Mouse (Mus musculus): Measurements from ENCODE around the gene Nmrk1.

Nmrk1 gene

GRCm38 (mm10) chr19:18617504-18617903 lies 14.2 kb upstream of the Nmrk1 start:
- no peak for DNase-seq

GRCm38 (mm10) chr19:18619060-18619459 lies 12.7 kb upstream of the Nmrk1 start:
- no peak for DNase-seq

DNA sequence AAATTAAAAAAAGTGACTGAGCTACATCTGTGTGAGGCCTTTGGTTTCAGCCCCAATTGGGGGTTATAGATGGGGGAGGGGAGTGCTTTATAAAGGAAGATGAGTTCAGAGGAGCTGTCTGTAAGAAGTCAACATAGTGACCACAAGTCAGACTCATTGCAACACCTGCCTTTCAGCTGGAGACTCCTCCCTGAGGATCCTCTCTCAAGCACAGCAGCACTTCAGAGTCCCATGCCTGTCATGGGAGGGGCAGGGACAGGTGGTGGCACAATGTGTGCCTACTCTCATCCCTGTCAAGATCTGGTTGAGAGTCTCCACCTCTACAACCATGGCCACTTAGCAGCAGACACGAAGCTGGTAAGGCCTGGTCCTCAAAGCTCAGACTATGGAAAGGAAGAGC lies 12.1 kb upstream of the Nmrk1 start:
- DNase-seq = no peak

DNA sequence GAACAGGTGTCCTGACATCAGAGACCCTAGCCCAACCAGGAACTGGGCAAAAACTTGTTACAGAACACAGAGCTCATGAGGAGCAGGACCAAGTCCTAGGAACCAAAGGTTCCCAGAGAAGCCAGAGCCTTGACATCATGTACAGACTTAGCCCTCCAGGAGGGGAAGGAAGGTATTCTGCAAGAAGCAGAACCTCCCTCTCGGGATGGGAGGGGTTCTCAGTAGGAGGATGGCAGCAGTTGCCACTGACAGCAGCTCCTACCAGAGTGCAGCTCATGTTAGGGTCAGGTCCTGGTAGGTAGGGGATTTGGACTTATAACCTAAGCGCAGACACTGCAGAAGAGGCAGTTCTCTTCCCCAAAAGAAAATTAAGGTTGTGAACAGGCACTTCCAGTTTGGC lies 7.9 kb upstream of the Nmrk1 start:
- no peak for DNase-seq

DNA sequence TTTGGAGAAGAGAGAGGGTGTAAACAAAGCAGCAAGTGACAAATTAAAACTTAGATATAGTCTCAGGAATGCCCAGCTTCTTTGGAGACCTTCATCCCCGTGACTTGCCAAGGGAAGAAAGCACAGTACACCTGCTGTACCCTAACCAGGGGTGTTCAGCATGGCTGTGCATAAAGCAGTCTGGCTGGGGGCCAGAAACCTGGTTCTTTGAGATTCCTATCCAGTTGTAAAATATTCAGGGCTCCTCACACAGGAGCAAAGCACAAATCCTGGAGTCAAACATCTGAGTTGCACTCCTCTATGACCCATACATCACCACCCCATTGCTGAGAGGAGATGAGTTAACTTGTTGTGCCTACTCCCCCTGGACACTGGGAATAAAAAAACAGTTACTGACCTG lies 2.2 kb upstream of the Nmrk1 start:
- DNase-seq = peak; percentile 18 to 21

GRCm38 (mm10) chr19:18630221-18631119 lies 1.3 kb upstream of the Nmrk1 start:
- no peak for DNase-seq

DNA sequence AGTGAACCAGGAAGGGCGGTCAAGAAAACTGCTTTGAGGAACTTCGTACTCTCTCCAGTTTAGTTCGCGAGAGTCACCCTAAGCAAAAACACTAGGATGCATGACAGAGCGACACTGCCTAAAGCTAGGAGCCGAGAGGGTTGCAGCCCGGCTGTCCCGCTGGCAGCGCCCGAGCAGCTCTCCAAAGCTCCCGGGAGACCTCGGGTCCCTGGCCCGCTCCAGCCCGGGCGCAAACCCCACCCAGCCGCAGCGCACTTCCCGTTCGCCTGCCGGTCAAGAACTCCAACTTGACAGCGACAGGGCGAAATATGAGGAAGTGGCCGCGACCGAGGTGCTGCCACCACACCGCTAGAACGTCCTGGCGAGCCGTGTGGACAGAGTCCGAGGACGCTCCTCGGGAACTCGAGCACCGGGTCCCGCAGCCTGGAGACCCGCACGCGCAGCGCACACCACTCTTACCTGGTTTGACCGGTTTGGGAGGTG lies 548 bp upstream of the Nmrk1 start:
- peak; percentile 52 to 63 for DNase-seq

DNA sequence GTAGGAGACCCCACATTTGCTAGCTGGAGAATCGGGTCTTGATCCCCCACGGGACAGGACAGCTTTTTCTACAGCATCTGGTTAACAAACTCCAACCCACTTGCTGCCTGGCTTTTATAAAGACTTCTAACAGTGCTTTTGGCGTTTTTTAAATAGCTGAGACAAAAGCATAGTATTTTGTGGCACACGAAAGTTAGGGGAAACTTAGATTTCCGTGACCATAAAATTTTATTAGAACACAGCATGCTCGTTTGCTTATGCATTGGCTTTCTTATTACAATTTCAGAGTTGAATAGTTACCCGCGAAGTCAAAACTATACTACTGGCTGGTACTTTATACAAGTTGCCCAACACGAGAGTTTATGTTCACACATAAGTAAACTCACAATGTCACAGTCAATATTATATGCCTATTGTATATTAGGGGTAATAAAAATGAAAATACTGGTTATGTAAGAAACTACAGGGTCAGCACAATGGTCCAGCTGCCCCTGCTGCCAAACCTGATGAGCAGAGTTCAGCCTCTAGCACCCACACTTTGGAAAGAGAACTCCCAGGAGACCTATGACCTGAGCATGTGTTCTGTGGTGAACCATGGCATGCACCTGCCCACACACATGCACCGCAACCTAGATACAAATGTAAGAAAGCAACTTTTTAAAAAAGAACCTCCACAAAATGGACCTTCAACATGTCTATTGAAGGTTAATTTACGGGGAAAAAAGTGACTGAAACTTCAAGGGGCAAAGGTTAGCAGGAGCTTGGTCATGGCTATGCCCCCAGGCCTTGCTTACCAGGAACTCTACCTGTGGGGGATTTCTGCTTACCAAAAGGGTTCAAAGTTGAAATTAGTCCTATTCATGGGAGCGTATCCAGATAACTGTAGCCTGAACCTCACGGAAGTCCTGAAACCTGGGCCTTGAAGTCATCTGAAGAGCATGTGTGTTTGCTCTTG lies 758 bp downstream of the Nmrk1 start:
- no peak for DNase-seq

GRCm38 (mm10) chr19:18637954-18638353 lies 6.2 kb downstream of the Nmrk1 start:
- no peak for DNase-seq

- no peak for DNase-seq
Measured at GRCm38 (mm10) chr19:18638949-18639348, 7.2 kb downstream of the Nmrk1 start.

GRCm38 (mm10) chr19:18639552-18639951 lies 7.8 kb downstream of the Nmrk1 start:
- DNase-seq = peak; percentile 32 to 52

- no peak for DNase-seq
Measured at GRCm38 (mm10) chr19:18641001-18641400, 9.3 kb downstream of the Nmrk1 start.

GRCm38 (mm10) chr19:18643411-18643810 lies 11.7 kb downstream of the Nmrk1 start:
- no peak for DNase-seq

GRCm38 (mm10) chr19:18644084-18644483 lies 12.3 kb downstream of the Nmrk1 start:
- DNase-seq = no peak

DNA sequence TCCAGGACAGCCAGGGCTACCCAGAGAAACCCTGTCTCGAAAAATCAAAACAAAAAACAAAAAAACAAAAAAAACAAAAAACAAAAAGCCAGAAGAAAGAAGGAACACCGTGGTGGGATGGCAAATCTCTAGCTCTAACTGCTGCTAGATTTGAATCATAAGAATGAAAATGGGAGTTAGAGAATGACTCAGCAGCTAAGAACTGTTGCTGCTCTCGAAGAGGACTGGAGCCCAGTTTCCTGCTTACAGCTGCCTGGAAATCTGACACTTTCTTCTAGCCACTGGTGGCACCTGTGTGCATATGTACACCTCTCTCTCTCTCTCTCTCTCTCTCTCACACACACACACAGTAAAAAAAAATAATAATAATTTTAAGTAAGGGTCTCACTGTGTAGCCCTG lies 14.6 kb downstream of the Nmrk1 start:
- no peak for DNase-seq

GRCm38 (mm10) chr19:18646853-18647420 lies 15.2 kb downstream of the Nmrk1 start:
- DNase-seq = no peak

DNA sequence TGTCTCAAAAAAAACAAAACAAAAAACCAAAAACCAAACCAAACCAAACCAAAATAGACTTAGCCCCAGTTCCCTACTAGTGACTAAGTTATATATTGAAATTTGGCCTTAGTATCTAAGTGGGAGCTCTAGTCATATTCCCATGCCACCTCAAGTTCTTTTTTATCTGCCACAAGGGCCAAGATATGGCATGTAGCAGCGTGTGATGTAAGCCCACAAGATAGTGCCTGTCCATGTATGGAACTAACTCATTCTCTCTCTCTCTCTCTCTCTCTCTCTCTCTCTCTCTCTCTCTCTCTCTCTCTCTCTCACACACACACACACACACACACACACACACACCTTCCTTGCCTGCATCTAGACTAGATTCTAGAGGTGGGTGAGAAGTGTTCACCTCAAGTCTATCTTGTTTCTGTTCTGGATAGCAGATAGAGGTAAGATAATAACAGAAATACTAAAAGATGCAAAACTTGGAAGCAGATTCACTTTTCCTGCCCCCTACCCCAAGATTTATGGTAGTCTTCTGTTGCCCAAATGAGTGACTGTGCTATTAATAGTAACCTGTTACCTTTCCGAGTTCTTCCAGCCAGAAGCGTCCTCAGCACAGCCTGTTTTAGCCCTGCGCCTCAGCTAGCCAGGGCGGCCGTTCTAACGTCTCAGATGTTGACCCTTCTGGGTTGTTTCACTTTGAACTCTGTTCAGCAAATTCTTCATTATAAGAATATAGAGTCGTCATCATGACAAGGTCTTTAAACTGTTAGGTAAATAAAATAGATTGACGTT lies 16.2 kb downstream of the Nmrk1 start:
- DNase-seq = no peak

DNA sequence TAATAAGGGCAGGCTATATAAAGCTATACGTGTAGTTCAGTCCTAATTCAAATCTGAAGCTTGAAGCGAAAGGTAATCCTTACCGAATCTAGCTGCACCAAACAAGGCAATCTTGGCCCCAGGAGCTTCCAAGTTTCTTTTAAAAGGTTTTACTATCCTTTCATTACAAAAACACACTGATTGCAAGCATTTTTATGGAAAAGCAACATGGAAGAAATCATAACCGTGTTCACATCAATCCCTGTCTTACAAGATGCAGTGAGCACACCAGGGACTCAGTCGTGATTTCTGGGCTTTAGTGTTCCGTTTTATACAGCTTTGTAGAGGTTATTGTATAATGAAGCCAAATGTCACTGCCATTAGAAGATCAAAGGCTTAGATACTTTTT lies 16.8 kb downstream of the Nmrk1 start:
- DNase-seq = no peak

GRCm38 (mm10) chr19:18649955-18650354 lies 18.2 kb downstream of the Nmrk1 start:
- no peak for DNase-seq

DNA sequence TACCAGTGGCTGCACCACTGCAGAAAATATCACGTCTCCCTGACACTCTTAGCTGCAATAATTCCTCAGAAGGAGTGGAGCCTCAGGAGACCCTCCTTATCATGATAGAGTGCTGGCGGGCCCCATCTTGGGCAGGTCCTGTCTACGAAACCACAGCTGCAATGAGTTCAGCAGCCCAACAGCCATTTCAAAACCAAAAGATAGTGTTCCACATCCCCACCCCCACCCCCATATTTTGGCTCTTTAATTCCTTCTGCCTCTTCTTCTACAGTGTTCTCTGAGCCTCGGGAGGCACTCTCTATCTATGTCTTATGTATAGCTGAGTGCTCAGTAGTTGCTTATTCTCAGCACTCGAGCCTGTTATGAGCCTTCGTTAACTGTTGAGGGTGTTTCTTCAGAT lies 18.7 kb downstream of the Nmrk1 start:
- no peak for DNase-seq

DNA sequence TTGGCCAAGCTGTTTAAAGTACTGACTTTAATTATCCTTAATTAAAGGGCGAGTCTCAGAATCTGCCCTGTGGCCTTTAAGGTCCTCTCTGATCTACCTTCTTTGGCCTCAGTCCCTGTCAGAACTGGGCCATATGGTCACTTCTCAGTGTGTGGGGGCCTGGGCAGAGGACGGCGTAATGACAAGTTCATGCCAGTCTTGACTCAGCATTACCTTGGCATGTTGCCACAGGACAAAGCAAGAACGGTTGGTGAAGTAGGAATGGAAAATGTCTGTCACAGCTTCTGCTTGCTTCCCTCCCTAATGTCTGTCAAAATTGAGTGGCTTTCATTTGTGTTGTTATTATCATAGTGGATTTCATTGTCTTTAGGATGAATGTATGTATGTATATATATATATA lies 20.8 kb downstream of the Nmrk1 start:
- DNase-seq = peak; percentile 82 to 89

GRCm38 (mm10) chr19:18653058-18653457 lies 21.3 kb downstream of the Nmrk1 start:
- no peak for DNase-seq
